Mouse (Mus musculus) embryonic facial prominence, embryonic 10.5 days (tissue): Measurements from ENCODE around the gene Gm43552. TPM values are rescaled to one million over a fixed set of nuclear protein-coding genes. Genes with fewer than 3 reads are reported as not detected.
"Not testable (repeated sequence)": the region's sequence is repeated elsewhere in the genome, so short reads cannot be mapped to it uniquely, and the experiment has no call there.

Source experiments
- DNase-seq: peaks from one replicate; pipeline ENCODE4 v3.0.0-alpha.2; 2017; ENCODE audit warnings: low spot score
- H3K27ac ChIP-seq: fragments of 300-500 bp; sonication (generic); replicated peaks from 2 replicates; pipeline ENCODE4 v1.5.1; 2016; ENCODE audit warnings: mild to moderate bottlenecking
- H3K27me3 ChIP-seq: fragments of 300-500 bp; sonication (generic); replicated peaks from 2 replicates; pipeline ENCODE4 v1.6.1; 2016; ENCODE audit warnings: low read depth, mild to moderate bottlenecking; ENCODE audit not compliant: poor library complexity, severe bottlenecking
- H3K36me3 ChIP-seq: fragments of 300-500 bp; sonication (generic); replicated peaks from 2 replicates; pipeline ENCODE4 v1.6.1; 2016; ENCODE audit warnings: mild to moderate bottlenecking, moderate library complexity
- H3K4me1 ChIP-seq: fragments of 300-500 bp; sonication (generic); 2 replicates; pipeline ENCODE4 v1.6.1; 2016
- H3K4me3 ChIP-seq: fragments of 300-500 bp; sonication (generic); 2 replicates; pipeline ENCODE4 v1.5.1; 2016; ENCODE audit warnings: mild to moderate bottlenecking, moderate library complexity
- H3K9me3 ChIP-seq: fragments of 300-500 bp; sonication (generic); 2 replicates; pipeline ENCODE4 v1.6.1; 2016; ENCODE audit warnings: mild to moderate bottlenecking
- WGBS: fragments of 180-500 bp; shearing (Covaris S2); methylation state at CpG from one replicate; pipeline ENCODE4 v1.1.7; 2016; 5-methylcytosine and 5-hydroxymethylcytosine counted together
- polyA plus RNA-seq: library from polyadenylated mRNA; unstranded; fragments of >200 nt; fragmentation: Nextera tagmentation; extraction: Ambion mirVana; gene quantifications from 2 replicates; pipeline ENCODE4 v1.2.1, GENCODE M21; 2016

Gene Gm43552
- not detected in 2 replicates for polyA plus RNA-seq

DNA sequence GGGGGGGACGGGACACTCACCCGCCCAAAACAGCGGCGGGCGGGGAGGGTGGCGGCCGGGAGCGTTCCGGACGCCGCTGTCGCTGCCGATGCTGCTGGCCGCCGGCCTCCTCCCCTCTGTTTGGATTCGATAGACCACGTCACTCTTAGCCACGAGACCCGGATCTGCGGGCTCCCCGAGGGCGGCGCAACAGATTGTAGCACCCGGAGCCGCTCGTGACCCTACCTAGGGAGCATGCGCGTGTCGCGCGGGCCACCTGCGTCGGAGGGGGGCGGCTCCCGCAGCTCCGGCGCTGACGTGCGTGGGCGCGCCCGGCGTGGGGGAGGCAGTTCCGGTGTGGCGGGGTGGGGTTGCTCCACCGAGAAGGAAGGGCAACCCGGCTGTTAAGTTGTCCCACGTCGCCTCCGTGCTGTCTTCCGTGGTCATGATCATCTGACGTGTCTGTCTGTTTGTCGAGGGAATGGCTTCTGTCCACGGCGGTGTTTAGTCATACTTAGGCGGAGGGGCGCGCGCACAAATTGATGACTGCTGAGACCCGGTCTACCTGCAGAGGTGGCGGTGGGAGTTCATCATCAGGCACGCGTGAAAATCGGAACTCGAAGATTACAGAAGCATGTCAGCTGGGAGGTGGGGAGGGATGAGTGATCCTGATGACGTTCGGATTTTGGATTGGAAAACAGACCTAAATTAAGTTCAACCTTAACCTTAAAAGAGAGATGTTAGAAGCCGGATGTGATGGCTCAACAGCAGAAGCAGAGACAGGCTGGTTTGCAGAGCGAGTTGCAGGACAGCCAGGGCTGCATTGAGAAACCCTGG, at the start of gene Gm43552:
TSS of gene Gm43552 (minus strand) at position 118 of the 816 bp plus-strand sequence.
- H3K4me1 ChIP-seq: peaks cover 20% of the 10 kb centered on the region
- WGBS: under 1% methylated on average over 69 of the region's 69 CpGs
- H3K4me3 ChIP-seq: peak within 1 kb of the TSS; percentile 86
- peak; percentile 92 for DNase-seq
- H3K9me3 ChIP-seq: no peaks in the 10 kb centered on the region
- peak within 1 kb of the TSS; percentile 91 for H3K27ac ChIP-seq
- H3K36me3 ChIP-seq: no peaks in the 10 kb centered on the region; the same call in 1 of the 2 replicates
- H3K27me3 ChIP-seq: peaks cover 8% of the 10 kb centered on the region; the same call in 1 of the 2 replicates

- H3K4me3 ChIP-seq: no peak overlapping the region
- H3K9me3 ChIP-seq: no peaks in the 10 kb centered on the region
- H3K27me3 ChIP-seq: no peaks in the 10 kb centered on the region
- DNase-seq: no peak
- WGBS: 90% methylated on average over 3 of the region's 3 CpGs
- peaks cover 42% of the 10 kb centered on the region for H3K36me3 ChIP-seq
- peaks cover 14% of the 10 kb centered on the region for H3K4me1 ChIP-seq
- H3K27ac ChIP-seq: no peak overlapping the region
Measured at GRCm38 (mm10) chr5:65541889-65542288, 49.3 kb upstream of the Gm43552 start.

DNA sequence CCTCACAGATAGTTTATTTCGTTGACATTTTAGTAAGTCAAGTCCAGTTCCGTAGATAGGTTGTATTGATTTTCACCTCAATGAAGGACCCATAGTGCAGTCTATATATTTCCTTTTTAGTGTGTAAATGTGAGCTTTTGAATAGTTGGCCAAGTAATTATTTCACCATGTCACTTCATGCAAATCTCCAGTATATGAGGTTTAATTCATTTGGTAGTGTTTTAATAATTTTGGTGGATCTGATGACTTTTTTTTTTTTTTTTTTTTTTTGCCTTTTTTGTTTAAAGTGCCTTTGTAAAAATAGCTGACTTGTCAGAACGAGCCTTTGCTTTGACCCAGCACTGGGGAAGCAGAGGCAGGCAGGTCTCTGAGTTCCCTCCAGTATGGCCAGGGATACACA, 47.2 kb upstream of the Gm43552 start:
- H3K4me1 ChIP-seq: peaks cover 19% of the 10 kb centered on the region
- peaks cover 27% of the 10 kb centered on the region; the same call in 1 of the 2 replicates for H3K36me3 ChIP-seq
- no peak overlapping the region for H3K27ac ChIP-seq
- no peaks in the 10 kb centered on the region for H3K9me3 ChIP-seq
- peak overlapping the region; percentile 95; the same call in 1 of the 2 replicates for H3K4me3 ChIP-seq
- 96% methylated on average over 3 of the region's 3 CpGs for WGBS
- DNase-seq: no peak
- no peaks in the 10 kb centered on the region for H3K27me3 ChIP-seq

DNA sequence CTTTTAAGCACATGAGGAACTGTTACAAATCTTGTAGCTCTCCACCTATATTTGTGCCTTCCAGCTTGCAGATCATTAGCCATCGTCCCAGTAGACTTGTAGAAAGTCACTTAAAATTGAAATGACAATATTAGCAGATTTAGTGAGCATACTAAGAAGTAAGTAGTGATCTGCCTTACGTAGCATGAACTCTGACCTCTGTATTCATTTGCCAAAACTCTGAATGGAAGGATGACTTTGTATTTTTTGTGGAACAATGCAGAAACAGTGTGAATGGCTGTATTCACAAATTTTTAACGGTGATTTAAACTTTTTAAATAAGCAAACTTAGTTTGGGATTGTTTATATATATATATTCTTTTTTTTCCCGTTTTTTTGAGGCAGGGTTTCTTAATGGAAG, 46.2 kb upstream of the Gm43552 start:
- 54% methylated on average over 4 of the region's 4 CpGs for WGBS
- Histone ChIP-seq H3K4me3 (peak overlapping the region; percentile 95), H3K9me3 (no peaks in the 10 kb centered on the region), H3K4me1 (peaks cover 19% of the 10 kb centered on the region), H3K27me3 (no peaks in the 10 kb centered on the region), H3K27ac (no peak overlapping the region), H3K36me3 (peaks cover 27% of the 10 kb centered on the region; the same call in 1 of the 2 replicates)
- DNase-seq: no peak

- H3K27me3 ChIP-seq: no peaks in the 10 kb centered on the region
- WGBS: 4% methylated on average over 4 of the region's 4 CpGs
- DNase-seq: no peak
- H3K36me3 ChIP-seq: peaks cover 27% of the 10 kb centered on the region; the same call in 1 of the 2 replicates
- H3K9me3 ChIP-seq: no peaks in the 10 kb centered on the region
- peak overlapping the region; percentile 98 for H3K27ac ChIP-seq
- H3K4me1 ChIP-seq: peaks cover 19% of the 10 kb centered on the region
- peak overlapping the region; percentile 95 for H3K4me3 ChIP-seq
Measured at GRCm38 (mm10) chr5:65538121-65538520, 45.5 kb upstream of the Gm43552 start.

- Histone ChIP-seq H3K36me3 (peaks cover 27% of the 10 kb centered on the region; the same call in 1 of the 2 replicates), H3K9me3 (no peaks in the 10 kb centered on the region), H3K4me3 (peak overlapping the region; percentile 95), H3K4me1 (peaks cover 19% of the 10 kb centered on the region), H3K27ac (peak overlapping the region; percentile 98), H3K27me3 (no peaks in the 10 kb centered on the region)
- DNase-seq: peak; percentile 87
- under 1% methylated on average over 56 of the region's 59 CpGs for WGBS
Measured at GRCm38 (mm10) chr5:65537420-65538071, 44.9 kb upstream of the Gm43552 start.

DNA sequence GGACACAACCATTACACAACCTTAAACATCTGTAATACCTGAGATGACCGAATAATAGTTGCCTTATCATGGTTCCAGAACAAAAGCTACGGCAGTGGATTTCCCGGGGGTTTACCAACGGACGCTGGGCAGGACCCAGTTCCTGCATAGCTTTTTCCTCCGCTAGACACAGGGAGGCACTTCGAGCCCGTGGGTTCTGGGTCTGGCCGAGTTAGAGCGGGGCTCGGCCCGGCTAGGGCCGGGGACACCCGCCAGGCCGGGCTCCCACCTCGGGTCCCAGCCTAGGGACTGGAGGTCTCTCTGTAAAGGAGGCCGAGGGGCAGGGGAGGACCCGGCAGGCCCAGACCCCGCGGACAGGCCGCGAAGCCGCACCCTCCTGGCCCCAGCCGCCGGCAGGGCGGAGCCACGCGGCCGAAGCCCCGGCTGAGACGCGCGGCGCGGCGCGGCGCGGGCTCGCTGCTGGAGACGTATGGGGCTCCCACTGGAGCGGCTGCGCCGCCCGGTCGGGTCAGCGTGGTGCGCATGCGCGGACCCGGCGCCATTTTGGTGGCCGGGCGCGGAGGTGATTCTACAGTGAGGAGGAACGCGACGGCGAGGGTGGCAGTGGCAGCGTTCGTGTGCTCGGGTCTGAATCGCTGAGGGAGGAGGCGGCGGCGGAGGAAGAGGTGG, 44.3 kb upstream of the Gm43552 start, which contains the start of the genes Smim14 and Ube2k:
TSS of gene Smim14 (minus strand) at position 434 of the 669 bp plus-strand sequence.
TSS of gene Ube2k (plus strand) at position 483 of the 669 bp plus-strand sequence.
- WGBS: under 1% methylated on average over 66 of the region's 66 CpGs
- peak; percentile 97 for DNase-seq
- Histone ChIP-seq H3K4me3 (peak within 1 kb of the TSS; percentile 95), H3K27ac (peak within 1 kb of the TSS; percentile 98), H3K4me1 (peaks cover 19% of the 10 kb centered on the region), H3K27me3 (no peaks in the 10 kb centered on the region), H3K36me3 (peaks cover 20% of the 10 kb centered on the region; the same call in 1 of the 2 replicates), H3K9me3 (no peaks in the 10 kb centered on the region)

DNA sequence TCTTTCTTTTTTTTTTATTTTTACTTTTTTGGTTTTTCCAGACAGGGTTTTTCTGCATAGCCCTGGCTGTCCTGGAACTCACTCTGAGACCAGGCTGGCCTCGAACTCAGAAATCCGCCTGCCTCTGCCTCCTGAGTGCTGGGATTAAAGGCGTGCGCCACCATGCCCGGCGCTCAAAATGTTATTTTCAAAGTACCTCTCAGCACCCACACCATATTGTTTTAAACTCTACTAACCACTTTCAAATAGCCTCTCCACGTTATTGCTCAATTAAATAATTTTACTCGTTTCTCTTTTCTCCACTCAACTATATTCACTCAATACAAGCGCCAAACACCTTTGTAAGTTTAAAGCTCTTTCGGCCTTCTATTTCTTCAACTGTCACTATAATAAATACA, 43.4 kb upstream of the Gm43552 start:
- Histone ChIP-seq H3K4me1 (peaks cover 19% of the 10 kb centered on the region), H3K36me3 (peaks cover 13% of the 10 kb centered on the region; the same call in 1 of the 2 replicates), H3K4me3 (peak overlapping the region; percentile 95), H3K27ac (peak overlapping the region; percentile 98)
- H3K27me3 ChIP-seq, DNase-seq, H3K9me3 ChIP-seq: not testable (repeated sequence)
- 85% methylated on average over 10 of the region's 10 CpGs for WGBS

GRCm38 (mm10) chr5:65535457-65536067, 42.9 kb upstream of the Gm43552 start:
- 77% methylated on average over 5 of the region's 5 CpGs for WGBS

GRCm38 (mm10) chr5:65534496-65534895, 41.9 kb upstream of the Gm43552 start:
- H3K27me3 ChIP-seq: no peaks in the 10 kb centered on the region
- no peak for DNase-seq
- 64% methylated on average over 4 of the region's 4 CpGs for WGBS
- no peak overlapping the region for H3K4me3 ChIP-seq
- H3K27ac ChIP-seq: no peak overlapping the region
- H3K4me1 ChIP-seq: peaks cover 17% of the 10 kb centered on the region
- 0 out of 2 replicates have a peak, but pooled peaks cover 3% of the 10 kb centered on the region for H3K36me3 ChIP-seq
- no peaks in the 10 kb centered on the region for H3K9me3 ChIP-seq

More at GRCm38 (mm10) chr5:65535457-65536067, 42.9 kb upstream of the Gm43552 start:
- Histone ChIP-seq H3K27ac (no peak overlapping the region), H3K27me3 (no peaks in the 10 kb centered on the region), H3K4me3 (no peak overlapping the region), H3K9me3 (no peaks in the 10 kb centered on the region), H3K4me1 (peaks cover 19% of the 10 kb centered on the region), H3K36me3 (peaks cover 11% of the 10 kb centered on the region; the same call in 1 of the 2 replicates)
- DNase-seq: no peak

DNA sequence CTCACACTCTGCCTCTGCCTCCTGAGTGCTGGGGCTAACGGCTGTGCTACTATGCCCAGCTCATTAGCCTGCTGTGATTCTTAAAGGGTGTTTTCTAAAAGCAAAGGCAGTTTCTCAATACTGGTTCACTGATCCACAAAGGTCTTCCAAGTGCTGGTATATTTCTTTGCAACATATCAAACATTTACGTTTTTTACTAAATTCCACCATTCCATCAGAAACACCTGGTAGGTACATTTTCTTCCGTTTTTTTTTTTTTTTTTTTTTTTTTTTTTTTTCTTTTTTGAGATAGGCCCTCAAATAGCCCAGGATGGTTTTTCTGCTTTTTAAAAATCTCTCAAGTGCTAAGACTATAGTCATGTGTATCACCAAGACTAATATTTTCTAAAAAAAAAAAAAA, 38.6 kb upstream of the Gm43552 start:
- no peaks in the 10 kb centered on the region for H3K27me3 ChIP-seq
- no peak for DNase-seq
- H3K9me3 ChIP-seq: no peaks in the 10 kb centered on the region
- peaks cover 1% of the 10 kb centered on the region for H3K4me1 ChIP-seq
- no peak overlapping the region for H3K4me3 ChIP-seq
- no peak overlapping the region for H3K27ac ChIP-seq
- 83% methylated on average over 3 of the region's 3 CpGs for WGBS
- H3K36me3 ChIP-seq: no peaks in the 10 kb centered on the region
